Mouse (Mus musculus) pancreas, adult 10 weeks (tissue): ENCODE results near the gene C6. TPM values are rescaled to one million over a fixed set of nuclear protein-coding genes. Genes with fewer than 3 reads are reported as not detected.

Experiments used
- polyA plus RNA-seq: library from polyadenylated mRNA; stranded (reverse); fragments of 350-450 nt; fragmentation: Illumina TruSeq; extraction: RNeasy Lipid Tissue Mini Kit (QIAGEN cat#74804); gene quantifications from one replicate; pipeline ENCODE4 v1.2.3, GENCODE M21; 2015; ENCODE audit warnings: low read depth, low replicate concordance; ENCODE audit not compliant: insufficient read depth

Gene C6
- not detected for polyA plus RNA-seq

DNA sequence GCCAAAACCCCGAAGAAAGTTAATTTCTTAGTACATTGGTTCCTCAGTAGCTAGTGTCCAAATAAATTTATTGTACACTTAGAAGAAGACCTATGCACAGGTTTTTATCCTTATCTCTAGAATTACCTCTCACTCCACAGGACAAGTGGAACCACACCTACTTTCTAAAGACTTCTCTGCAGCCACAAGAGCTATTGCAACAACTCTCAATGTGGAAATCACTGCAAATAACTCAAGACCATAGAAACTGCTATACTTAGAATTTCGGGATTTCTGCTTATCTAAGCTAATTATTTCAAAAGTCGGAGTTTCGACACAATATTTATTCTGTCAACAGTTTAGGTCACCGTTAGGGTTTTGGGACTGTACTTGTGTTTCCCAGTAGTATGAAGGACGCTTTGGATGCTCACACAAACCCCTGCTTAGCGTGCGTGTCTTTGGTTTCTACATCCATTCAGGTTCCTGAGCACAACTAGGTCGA lies at the start of gene C6:
Gene C6, plus strand, starts transcription at position 346 of the 481 bp plus-strand sequence.

Other genes with a start within 250 kb of the C6 start
- not detected for gene Mroh2b, start 171.6 kb downstream of the C6 start, polyA plus RNA-seq